Mouse (Mus musculus) heart, embryonic 16.5 days (tissue): ENCODE measurements around the gene Rpl37a. TPM values are rescaled to one million over a fixed set of nuclear protein-coding genes. Genes with fewer than 3 reads are reported as not detected.

Experiments used
- ATAC-seq: fragments of 200-750 bp; cut with Nextera tagmentation; replicated peaks from 2 replicates; pipeline ENCODE4 v1.8.0; 2017; ENCODE audit warnings: moderate number of reproducible peaks; ENCODE audit not compliant: insufficient read depth, low FRiP score; ENCODE audit errors: extremely low read depth
- H3K27ac ChIP-seq: fragments of 300-500 bp; sonication (generic); 2 replicates; pipeline ENCODE4 v1.5.1; 2014; ENCODE audit warnings: mild to moderate bottlenecking, low read length, control low read depth, moderate library complexity
- H3K27me3 ChIP-seq: fragments of 300-500 bp; sonication (generic); 2 replicates; pipeline ENCODE4 v1.6.1; 2014; ENCODE audit warnings: low read length, mixed read lengths; ENCODE audit not compliant: control insufficient read depth, insufficient read depth
- H3K36me3 ChIP-seq: fragments of 300-500 bp; sonication (generic); 2 replicates; pipeline ENCODE4 v1.6.1; 2014; ENCODE audit not compliant: control insufficient read depth, insufficient read depth
- H3K4me1 ChIP-seq: fragments of 300-500 bp; sonication (generic); 2 replicates; pipeline ENCODE4 v1.6.1; 2014; ENCODE audit warnings: low read length, mixed read lengths; ENCODE audit not compliant: control insufficient read depth, insufficient read depth
- H3K4me2 ChIP-seq: fragments of 300-500 bp; sonication (generic); 2 replicates; pipeline ENCODE4 v1.6.1; 2014; ENCODE audit warnings: low read depth, mild to moderate bottlenecking, control low read depth, low read length
- H3K4me3 ChIP-seq: fragments of 300-500 bp; sonication (generic); 2 replicates; pipeline ENCODE4 v1.5.1; 2014; ENCODE audit warnings: mild to moderate bottlenecking, control low read depth, low read length
- H3K9ac ChIP-seq: fragments of 300-500 bp; sonication (generic); 2 replicates; pipeline ENCODE4 v1.6.1; 2014; ENCODE audit warnings: low read length, control low read depth
- H3K9me3 ChIP-seq: fragments of 300-500 bp; sonication (generic); replicated peaks from 2 replicates; pipeline ENCODE4 v1.6.1; 2016; ENCODE audit warnings: low read length; ENCODE audit not compliant: control insufficient read depth
- WGBS: fragments of 180-500 bp; shearing (Covaris S2); extraction: QIAGEN DNeasy Blood & Tissue Kit; methylation state at CpG from one replicate; pipeline ENCODE4 v1.1.7; 2014; 5-methylcytosine and 5-hydroxymethylcytosine counted together
- polyA plus RNA-seq: library from polyadenylated mRNA; unstranded; fragments of >200 nt; fragmentation: Nextera tagmentation; extraction: Ambion mirVana; gene quantifications from 2 replicates; pipeline ENCODE4 v1.2.1, GENCODE M21; 2015

Rpl37a gene
- polyA plus RNA-seq, 1 experiment from 2014 or later = 726 TPM

DNA sequence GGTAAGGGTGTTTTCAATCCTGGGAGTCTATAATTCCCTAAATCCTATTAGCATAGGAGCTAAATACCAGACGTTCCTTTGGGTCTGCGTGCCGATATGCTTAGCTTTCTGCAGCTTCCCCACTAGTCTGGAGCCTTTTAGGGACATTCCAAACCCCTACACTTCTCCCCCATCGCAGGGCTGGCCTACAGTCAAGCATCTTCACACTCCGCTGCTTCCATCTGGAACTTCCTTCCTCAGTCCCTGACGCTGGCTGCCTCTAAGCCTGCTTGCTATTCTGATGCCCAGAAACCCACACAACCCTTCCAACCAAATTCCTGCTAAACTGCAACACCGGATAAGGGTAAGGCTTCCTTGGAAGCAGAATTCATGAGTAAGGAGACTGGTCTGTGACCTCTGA lies 35.3 kb downstream of the Rpl37a start:
- H3K4me2 ChIP-seq = no peak overlapping the region
- no peaks in the 10 kb centered on the region for H3K4me1 ChIP-seq
- H3K27ac ChIP-seq = no peak overlapping the region
- 49% methylated on average over 7 of the region's 7 CpGs for WGBS
- H3K36me3 ChIP-seq = no peaks in the 10 kb centered on the region
- H3K9ac ChIP-seq = no peak overlapping the region
- no peak for ATAC-seq
- H3K4me3 ChIP-seq = no peak overlapping the region
- no peaks in the 10 kb centered on the region for H3K9me3 ChIP-seq
- H3K27me3 ChIP-seq = 0 out of 2 replicates have a peak, but pooled peaks cover 2% of the 10 kb centered on the region

DNA sequence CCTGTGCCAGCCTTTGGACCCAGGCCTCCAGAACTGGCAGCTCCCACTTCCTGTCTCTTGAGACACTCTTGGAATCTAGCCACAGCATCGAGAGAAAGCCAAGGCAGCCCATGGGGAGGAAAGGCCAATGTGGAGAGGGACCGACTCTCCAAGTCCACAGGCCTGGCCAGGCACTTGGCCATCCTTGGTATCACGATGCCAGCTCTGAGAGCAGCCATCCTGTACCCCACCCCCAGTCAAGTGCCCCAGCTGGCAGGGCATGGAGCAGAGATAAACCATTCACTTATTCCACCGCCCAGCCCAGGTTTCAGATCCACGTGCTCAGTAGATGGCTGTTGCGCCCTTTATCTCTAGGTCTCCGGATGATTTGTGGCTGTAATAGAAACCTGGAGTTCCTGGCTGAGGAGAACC lies 40.3 kb downstream of the Rpl37a start:
- no peak overlapping the region for H3K27ac ChIP-seq
- 54% methylated on average over 7 of the region's 7 CpGs for WGBS
- no peaks in the 10 kb centered on the region for H3K4me1 ChIP-seq
- H3K4me3 ChIP-seq = no peak overlapping the region
- no peak overlapping the region for H3K9ac ChIP-seq
- no peaks in the 10 kb centered on the region for H3K9me3 ChIP-seq
- no peak; the same call in 1 of the 2 replicates for ATAC-seq
- H3K4me2 ChIP-seq = no peak overlapping the region
- no peaks in the 10 kb centered on the region for H3K27me3 ChIP-seq
- H3K36me3 ChIP-seq = no peaks in the 10 kb centered on the region

DNA sequence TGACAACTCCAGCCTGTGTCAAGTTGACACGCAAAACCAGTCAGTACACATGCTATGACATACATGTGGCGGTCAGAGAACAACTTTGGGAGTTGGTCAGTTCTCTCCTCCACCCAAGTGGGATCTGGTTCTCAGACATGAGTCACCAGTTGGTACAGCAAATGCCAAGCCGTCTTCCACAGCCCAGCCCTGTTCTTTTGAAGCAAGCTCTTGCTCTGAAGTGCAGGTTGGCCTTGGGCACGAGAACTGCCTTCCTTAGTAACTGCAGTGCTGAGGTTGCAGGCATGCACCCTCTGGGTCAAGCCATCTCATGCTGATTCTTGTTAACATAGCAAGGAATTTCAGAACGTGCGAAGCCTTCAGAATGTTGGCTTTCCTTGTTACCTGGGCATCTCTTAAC lies 42.1 kb downstream of the Rpl37a start:
- Histone ChIP-seq H3K36me3 (no peaks in the 10 kb centered on the region), H3K4me1 (no peaks in the 10 kb centered on the region), H3K9ac (no peak overlapping the region), H3K4me2 (no peak overlapping the region), H3K27me3 (no peaks in the 10 kb centered on the region), H3K4me3 (no peak overlapping the region), H3K9me3 (no peaks in the 10 kb centered on the region), H3K27ac (no peak overlapping the region)
- no peak for ATAC-seq
- 76% methylated on average over 6 of the region's 6 CpGs for WGBS

DNA sequence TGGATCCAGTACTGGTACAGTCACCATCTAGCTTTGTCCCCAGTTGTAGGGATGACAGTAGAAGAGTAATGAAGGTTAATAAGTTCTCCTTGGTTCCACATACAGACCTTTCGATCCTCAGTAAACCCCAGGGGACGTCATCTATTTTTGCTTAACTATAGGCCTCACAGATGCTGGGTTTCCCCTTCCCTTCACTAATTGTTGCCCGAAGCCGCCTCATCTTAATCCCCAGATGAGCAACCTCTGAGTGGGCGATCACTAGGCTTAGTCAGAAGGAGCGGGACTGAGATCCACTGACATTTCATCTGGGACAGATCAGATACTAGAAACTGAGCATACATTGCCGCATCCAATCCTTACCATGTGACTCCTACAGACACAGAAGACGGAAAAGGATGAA lies 44.1 kb downstream of the Rpl37a start:
- H3K4me3 ChIP-seq = no peak overlapping the region
- no peak overlapping the region for H3K9ac ChIP-seq
- H3K9me3 ChIP-seq = no peaks in the 10 kb centered on the region
- no peak overlapping the region for H3K27ac ChIP-seq
- 84% methylated on average over 8 of the region's 8 CpGs for WGBS
- ATAC-seq = no peak
- no peak overlapping the region for H3K4me2 ChIP-seq
- no peaks in the 10 kb centered on the region for H3K27me3 ChIP-seq
- no peaks in the 10 kb centered on the region for H3K36me3 ChIP-seq
- H3K4me1 ChIP-seq = no peaks in the 10 kb centered on the region

DNA sequence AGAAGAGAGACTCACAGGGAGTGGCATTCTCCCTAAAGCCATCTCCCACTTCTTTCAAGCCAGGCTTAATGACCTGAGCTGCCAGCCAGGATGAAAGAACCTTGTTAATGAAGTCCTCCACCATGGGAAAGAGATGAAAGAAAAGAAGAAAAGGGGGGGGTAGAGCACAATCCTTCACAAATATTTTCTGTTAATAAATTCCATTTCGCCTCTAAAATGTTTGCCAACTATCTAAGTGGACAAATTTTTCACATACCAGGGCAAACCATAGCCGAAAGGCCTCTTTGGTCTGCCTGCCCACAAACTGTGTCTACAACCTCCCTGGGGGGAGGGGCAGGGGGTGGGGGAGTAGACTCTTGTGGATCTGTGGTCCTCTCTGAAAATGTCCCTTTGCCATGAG lies 44.7 kb downstream of the Rpl37a start:
- H3K36me3 ChIP-seq = no peaks in the 10 kb centered on the region
- H3K27me3 ChIP-seq = no peaks in the 10 kb centered on the region
- no peaks in the 10 kb centered on the region for H3K4me1 ChIP-seq
- H3K27ac ChIP-seq = no peak overlapping the region
- ATAC-seq = no peak
- no peak overlapping the region for H3K9ac ChIP-seq
- H3K4me2 ChIP-seq = no peak overlapping the region
- H3K9me3 ChIP-seq = no peaks in the 10 kb centered on the region
- WGBS = 48% methylated on average over 2 of the region's 2 CpGs
- H3K4me3 ChIP-seq = no peak overlapping the region

DNA sequence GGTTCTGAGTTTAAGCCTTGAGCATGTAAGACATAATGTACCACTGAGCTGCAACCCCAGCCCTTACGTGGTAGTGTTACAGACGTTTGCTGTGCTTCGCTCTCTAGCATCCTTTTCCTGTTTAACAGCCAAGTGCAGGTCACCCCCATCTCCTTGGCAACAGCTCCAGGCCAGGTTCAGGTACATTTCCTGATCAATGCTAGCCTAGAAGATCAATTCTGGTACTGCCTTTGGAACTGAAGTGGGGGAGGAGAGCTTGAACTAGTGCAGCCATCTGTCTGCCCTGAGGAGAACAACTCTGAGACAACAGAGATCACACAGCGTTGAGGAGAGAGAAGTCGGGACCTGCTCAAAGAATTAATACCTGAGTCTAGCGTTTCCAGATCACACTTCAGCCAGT lies 48.7 kb downstream of the Rpl37a start:
- no peak overlapping the region for H3K4me3 ChIP-seq
- ATAC-seq = no peak
- no peaks in the 10 kb centered on the region for H3K9me3 ChIP-seq
- no peak overlapping the region for H3K4me2 ChIP-seq
- H3K4me1 ChIP-seq = no peaks in the 10 kb centered on the region
- H3K27ac ChIP-seq = no peak overlapping the region
- H3K9ac ChIP-seq = no peak overlapping the region
- 83% methylated on average over 6 of the region's 6 CpGs for WGBS
- no peaks in the 10 kb centered on the region for H3K27me3 ChIP-seq
- H3K36me3 ChIP-seq = no peaks in the 10 kb centered on the region

Other genes starting within 250 kb of the Rpl37a start
- gene March4, start 174.4 kb upstream of the Rpl37a start, polyA plus RNA-seq = not detected in 2 replicates
- 20.0 and 20.5 TPM in 2 replicates for gene Smarcal1, start 128.0 kb upstream of the Rpl37a start, polyA plus RNA-seq
- not detected in 2 replicates for gene Ankar, start 10.7 kb upstream of the Rpl37a start, polyA plus RNA-seq
- gene Igfbp2, start 113.2 kb downstream of the Rpl37a start, polyA plus RNA-seq = 43.3 and 58.6 TPM in 2 replicates
- gene Igfbp5, start 163.6 kb downstream of the Rpl37a start, polyA plus RNA-seq = 65.1 and 69.0 TPM in 2 replicates